Mouse (Mus musculus): ENCODE measurements at regions not wholly inside any gene's neighbourhood (a gene's known extent, or its start where the extent isn't known, plus 50 kb on each side); places are given as distances from the start of the nearest gene placed in this dataset.

DNA sequence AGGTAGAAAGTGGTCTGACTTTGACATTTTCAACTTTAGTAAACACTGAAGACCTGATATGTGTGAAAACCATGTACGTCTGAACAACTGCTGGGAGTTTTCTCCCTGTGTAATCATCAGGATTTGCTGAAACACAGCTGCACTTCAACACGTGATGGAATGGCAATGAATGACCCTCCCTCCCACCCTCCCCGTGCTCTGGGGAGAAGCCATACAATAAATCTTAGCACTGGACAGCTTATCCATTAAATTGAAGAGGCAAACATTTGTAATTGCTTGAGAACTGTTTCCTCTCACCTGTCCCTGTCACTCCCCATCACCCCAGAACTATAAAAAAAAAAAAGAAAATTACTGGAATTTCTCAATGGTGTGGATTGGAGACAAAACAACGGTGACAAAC lies 159.1 kb downstream of the Calcrl start:
- no peak for DNase-seq (ENCODE audit: low spot score)

DNA sequence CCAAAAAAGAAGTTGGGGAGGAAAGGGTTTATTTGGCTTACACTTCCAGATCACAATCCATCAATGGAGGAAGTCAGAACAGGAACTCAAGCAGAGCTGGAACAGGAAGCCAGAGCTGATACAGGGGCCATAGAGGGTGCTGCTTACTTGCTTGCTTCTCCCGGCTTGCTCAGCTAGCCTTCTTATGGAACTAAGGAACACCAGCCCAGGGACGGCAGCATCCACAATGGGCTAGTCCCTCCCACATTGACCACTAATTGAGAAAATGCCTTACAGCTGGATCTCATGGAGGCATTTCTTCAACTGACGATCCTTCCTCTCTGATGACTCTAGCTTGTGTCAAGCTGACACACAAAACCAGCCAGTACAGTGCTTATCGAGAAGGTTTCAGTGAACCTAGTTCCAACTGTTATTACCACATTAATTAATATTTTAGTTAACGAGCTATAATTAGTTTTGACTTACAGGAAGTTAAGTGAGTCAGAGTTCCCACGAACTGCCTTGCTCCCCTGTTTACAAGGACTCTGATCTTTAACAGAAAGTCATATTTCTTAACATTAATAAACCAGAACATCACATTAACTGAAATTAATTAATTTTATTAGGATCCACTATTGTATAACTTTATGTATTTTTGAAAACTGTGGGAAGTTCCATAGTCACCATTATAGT lies 158.2 kb downstream of the Calcrl start:
- no peak for DNase-seq (ENCODE audit: low spot score)

DNA sequence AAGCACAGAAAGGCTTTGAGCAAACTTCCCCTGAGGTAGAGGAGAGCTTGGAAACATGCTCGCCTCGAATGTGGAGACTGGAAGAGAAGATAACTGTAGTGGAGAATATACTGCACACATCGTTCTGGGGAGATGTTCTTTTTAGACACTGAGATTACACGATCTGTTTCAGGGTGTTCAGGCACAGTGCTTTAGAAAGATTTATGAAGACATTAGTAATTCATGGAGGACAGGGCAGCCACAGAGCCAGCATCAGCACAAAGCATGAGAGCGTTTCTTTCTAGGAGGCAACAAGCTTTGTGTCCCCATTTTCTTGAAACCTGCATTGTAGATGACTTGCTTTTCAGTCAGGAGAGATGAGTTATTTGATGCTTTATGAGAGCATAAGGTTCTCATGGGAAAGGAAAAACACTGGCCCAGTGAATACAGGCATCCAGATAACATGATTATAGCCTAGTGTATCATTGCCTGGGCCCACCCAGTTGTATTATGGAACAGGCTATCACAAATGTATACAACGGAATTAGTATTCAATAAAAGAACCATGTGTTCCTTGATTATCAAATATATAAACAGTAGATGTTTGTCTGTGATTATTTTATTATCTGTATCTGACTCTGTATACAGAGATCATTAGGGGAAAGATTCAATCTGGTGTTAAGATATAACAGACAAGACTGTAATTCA lies 151.0 kb downstream of the Calcrl start:
- no peak for DNase-seq (ENCODE audit: low spot score)

DNA sequence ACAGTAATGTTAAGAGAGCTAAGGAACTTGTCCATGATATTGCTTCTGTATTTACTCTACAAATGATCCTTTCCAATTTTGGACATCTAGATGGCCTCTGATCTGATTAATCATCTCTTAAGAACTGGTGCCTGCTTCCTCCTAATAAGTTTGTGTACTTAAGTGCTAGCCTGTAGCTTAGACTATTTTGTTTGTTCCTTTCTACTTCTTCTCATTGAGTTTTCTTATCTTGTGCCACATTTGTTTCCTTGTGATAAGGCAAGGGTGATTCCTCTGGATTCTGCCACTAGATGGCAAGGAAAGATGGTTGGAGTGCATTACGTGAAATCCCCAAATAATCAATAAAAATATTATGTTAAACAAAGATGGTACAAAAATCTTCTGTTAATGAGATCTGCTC lies 148.0 kb downstream of the Calcrl start:
- DNase-seq (ENCODE audit: low spot score): no peak

Data from layer of hippocampus, adult 9-10 months (tissue).